Mouse (Mus musculus) brown adipose tissue, adult 24 weeks (tissue): ENCODE results near the gene Tnik. TPM values are rescaled to one million over a fixed set of nuclear protein-coding genes. Genes with fewer than 3 reads are reported as not detected.

Experiments used
- H3K27ac ChIP-seq: fragments of 200-500 bp; replicated peaks from 2 replicates; pipeline ENCODE4 v1.5.1; 2012; ENCODE audit warnings: low read depth, mild to moderate bottlenecking, low read length
- H3K4me1 ChIP-seq: fragments of 200-500 bp; 2 replicates; pipeline ENCODE4 v1.6.1; 2012; ENCODE audit warnings: low read length, mixed read lengths; ENCODE audit not compliant: control insufficient read depth, insufficient read depth, insufficient read length
- H3K4me3 ChIP-seq: fragments of 200-500 bp; 2 replicates; pipeline ENCODE4 v1.5.1; 2012; ENCODE audit warnings: low read depth, mild to moderate bottlenecking, low read length, moderate library complexity; ENCODE audit not compliant: insufficient read depth
- polyA plus RNA-seq: library from polyadenylated mRNA; stranded (reverse); fragments of >200 nt; gene quantifications from 2 replicates; pipeline ENCODE4 v1.2.4, GENCODE M21; 2012; ENCODE audit not compliant: missing spikeins, insufficient read depth, insufficient read length

Tnik gene
- polyA plus RNA-seq, 1 experiment, result 1.4 TPM

- Histone ChIP-seq H3K4me3 (no peak overlapping the region), H3K27ac (no peak overlapping the region), H3K4me1 (no peaks in the 10 kb centered on the region)
Measured at GRCm38 (mm10) chr3:28542941-28543340, 279.9 kb downstream of the Tnik start.

GRCm38 (mm10) chr3:28543380-28543984 is 280.5 kb downstream of the Tnik start:
- no peak overlapping the region for H3K27ac ChIP-seq
- peak overlapping the region; percentile 44 for H3K4me3 ChIP-seq
- no peaks in the 10 kb centered on the region for H3K4me1 ChIP-seq

- no peak overlapping the region for H3K27ac ChIP-seq
- no peak overlapping the region for H3K4me3 ChIP-seq
- H3K4me1 ChIP-seq, result no peaks in the 10 kb centered on the region
Measured at GRCm38 (mm10) chr3:28544345-28544869, 281.4 kb downstream of the Tnik start.

GRCm38 (mm10) chr3:28547965-28548730 is 285.1 kb downstream of the Tnik start:
- H3K4me1 ChIP-seq, result no peaks in the 10 kb centered on the region
- H3K27ac ChIP-seq, result no peak overlapping the region
- no peak overlapping the region for H3K4me3 ChIP-seq

- no peak overlapping the region for H3K27ac ChIP-seq
- H3K4me1 ChIP-seq, result no peaks in the 10 kb centered on the region
- no peak overlapping the region for H3K4me3 ChIP-seq
Measured at GRCm38 (mm10) chr3:28549391-28549790, 286.4 kb downstream of the Tnik start.

- no peak overlapping the region for H3K27ac ChIP-seq
- H3K4me1 ChIP-seq, result no peaks in the 10 kb centered on the region
- no peak overlapping the region for H3K4me3 ChIP-seq
Measured at GRCm38 (mm10) chr3:28550497-28551093, 287.6 kb downstream of the Tnik start.

- H3K4me1 ChIP-seq, result no peaks in the 10 kb centered on the region
- H3K4me3 ChIP-seq, result no peak overlapping the region
- no peak overlapping the region for H3K27ac ChIP-seq
Measured at GRCm38 (mm10) chr3:28551756-28552155, 288.7 kb downstream of the Tnik start.

GRCm38 (mm10) chr3:28554934-28555333 is 291.9 kb downstream of the Tnik start:
- Histone ChIP-seq H3K27ac (no peak overlapping the region), H3K4me1 (no peaks in the 10 kb centered on the region), H3K4me3 (no peak overlapping the region)

GRCm38 (mm10) chr3:28555795-28556570 is 293.0 kb downstream of the Tnik start:
- Histone ChIP-seq H3K4me3 (no peak overlapping the region), H3K4me1 (no peaks in the 10 kb centered on the region), H3K27ac (no peak overlapping the region)

GRCm38 (mm10) chr3:28558328-28558871 is 295.4 kb downstream of the Tnik start:
- H3K27ac ChIP-seq, result no peak overlapping the region
- H3K4me1 ChIP-seq, result no peaks in the 10 kb centered on the region
- H3K4me3 ChIP-seq, result no peak overlapping the region

GRCm38 (mm10) chr3:28561408-28561807 is 298.4 kb downstream of the Tnik start:
- no peaks in the 10 kb centered on the region for H3K4me1 ChIP-seq
- no peak overlapping the region for H3K27ac ChIP-seq
- H3K4me3 ChIP-seq, result no peak overlapping the region

GRCm38 (mm10) chr3:28562612-28563332 is 299.8 kb downstream of the Tnik start:
- no peak overlapping the region for H3K4me3 ChIP-seq
- H3K4me1 ChIP-seq, result no peaks in the 10 kb centered on the region
- no peak overlapping the region for H3K27ac ChIP-seq

GRCm38 (mm10) chr3:28564370-28565357 is 301.6 kb downstream of the Tnik start:
- Histone ChIP-seq H3K4me1 (no peaks in the 10 kb centered on the region), H3K27ac (no peak overlapping the region)

More at GRCm38 (mm10) chr3:28564370-28565357, 301.6 kb downstream of the Tnik start:
- no peak overlapping the region for H3K4me3 ChIP-seq
